Mouse (Mus musculus): Measurements from ENCODE around the gene Rhbdf1. TPM values are rescaled to one million over a fixed set of nuclear protein-coding genes. Genes with fewer than 3 reads are reported as not detected.
A peak's percentile ranks its signal among the peaks of the same experiment; 100 is the strongest.

Gene Rhbdf1
- polyA plus RNA-seq, 1 experiment, result 33.3 TPM

- TF ChIP-seq POLR2A (IDR thresholded peaks at IDR 0.05; ENCODE audit: insufficient read depth, low read length) (no peak), EP300 (IDR thresholded peaks at IDR 0.05; ENCODE audit: insufficient read depth, low read depth, low read length) (no peak), CTCF (IDR thresholded peaks at IDR 0.05; ENCODE audit: low read depth, low read length) (no peak)
- no peaks in the 10 kb centered on the region for H3K27me3 ChIP-seq (ENCODE audit: control insufficient read depth, insufficient read depth, low read length, poor library complexity, severe bottlenecking)
- no peak overlapping the region for H3K9ac ChIP-seq (ENCODE audit: low read depth, poor library complexity, severe bottlenecking)
- peaks cover 3% of the 10 kb centered on the region for H3K4me1 ChIP-seq (ENCODE audit: control insufficient read depth, insufficient read depth, low read length)
- no peak overlapping the region for H3K27ac ChIP-seq (ENCODE audit: insufficient read depth, low read length)
- H3K36me3 ChIP-seq (ENCODE audit: control insufficient read depth, insufficient read depth, low read length, poor library complexity, severe bottlenecking), result peaks cover 5% of the 10 kb centered on the region; the same call in 1 of the 2 replicates
- no peaks in the 10 kb centered on the region for H3K9me3 ChIP-seq (replicated peaks; ENCODE audit: control insufficient read depth, insufficient read depth, low read length, poor library complexity, severe bottlenecking)
- no peak overlapping the region for H3K4me3 ChIP-seq (ENCODE audit: low read depth, low read length)
Observed at GRCm38 (mm10) chr11:32243205-32243955, 21.3 kb upstream of the Rhbdf1 start.

GRCm38 (mm10) chr11:32242209-32242608 lies 20.1 kb upstream of the Rhbdf1 start:
- 0 out of 2 replicates have a peak, but pooled peaks cover 2% of the 10 kb centered on the region for H3K36me3 ChIP-seq (ENCODE audit: control insufficient read depth, insufficient read depth, low read length, poor library complexity, severe bottlenecking)
- TF ChIP-seq POLR2A (IDR thresholded peaks at IDR 0.05; ENCODE audit: insufficient read depth, low read length) (no peak), CTCF (IDR thresholded peaks at IDR 0.05; ENCODE audit: low read depth, low read length) (no peak), EP300 (IDR thresholded peaks at IDR 0.05; ENCODE audit: insufficient read depth, low read depth, low read length) (no peak)

GRCm38 (mm10) chr11:32241391-32241790 lies 19.3 kb upstream of the Rhbdf1 start:
- H3K9ac ChIP-seq (ENCODE audit: low read depth, poor library complexity, severe bottlenecking), result no peak overlapping the region
- H3K4me3 ChIP-seq (ENCODE audit: low read depth, low read length), result no peak overlapping the region
- TF ChIP-seq POLR2A (IDR thresholded peaks at IDR 0.05; ENCODE audit: insufficient read depth, low read length), result no peak
- no peak for TF ChIP-seq EP300 (IDR thresholded peaks at IDR 0.05; ENCODE audit: insufficient read depth, low read depth, low read length)
- no peak for TF ChIP-seq CTCF (IDR thresholded peaks at IDR 0.05; ENCODE audit: low read depth, low read length)
- H3K27ac ChIP-seq (ENCODE audit: insufficient read depth, low read length), result no peak overlapping the region
- H3K4me1 ChIP-seq (ENCODE audit: control insufficient read depth, insufficient read depth, low read length), result peaks cover 3% of the 10 kb centered on the region
- H3K9me3 ChIP-seq (replicated peaks; ENCODE audit: control insufficient read depth, insufficient read depth, low read length, poor library complexity, severe bottlenecking), result no peaks in the 10 kb centered on the region
- H3K36me3 ChIP-seq (ENCODE audit: control insufficient read depth, insufficient read depth, low read length, poor library complexity, severe bottlenecking), result no peaks in the 10 kb centered on the region
- no peaks in the 10 kb centered on the region for H3K27me3 ChIP-seq (ENCODE audit: control insufficient read depth, insufficient read depth, low read length, poor library complexity, severe bottlenecking)

More at GRCm38 (mm10) chr11:32242209-32242608, 20.1 kb upstream of the Rhbdf1 start:
- Histone ChIP-seq H3K4me1 (ENCODE audit: control insufficient read depth, insufficient read depth, low read length) (peaks cover 3% of the 10 kb centered on the region), H3K27ac (ENCODE audit: insufficient read depth, low read length) (no peak overlapping the region), H3K9ac (ENCODE audit: low read depth, poor library complexity, severe bottlenecking) (no peak overlapping the region), H3K9me3 (replicated peaks; ENCODE audit: control insufficient read depth, insufficient read depth, low read length, poor library complexity, severe bottlenecking) (no peaks in the 10 kb centered on the region), H3K27me3 (ENCODE audit: control insufficient read depth, insufficient read depth, low read length, poor library complexity, severe bottlenecking) (no peaks in the 10 kb centered on the region), H3K4me3 (ENCODE audit: low read depth, low read length) (no peak overlapping the region)

GRCm38 (mm10) chr11:32238093-32238860 lies 16.2 kb upstream of the Rhbdf1 start:
- Histone ChIP-seq H3K9ac (ENCODE audit: low read depth, poor library complexity, severe bottlenecking) (no peak overlapping the region), H3K27ac (ENCODE audit: insufficient read depth, low read length) (no peak overlapping the region), H3K4me1 (ENCODE audit: control insufficient read depth, insufficient read depth, low read length) (no peaks in the 10 kb centered on the region), H3K9me3 (replicated peaks; ENCODE audit: control insufficient read depth, insufficient read depth, low read length, poor library complexity, severe bottlenecking) (no peaks in the 10 kb centered on the region), H3K4me3 (ENCODE audit: low read depth, low read length) (no peak overlapping the region), H3K36me3 (ENCODE audit: control insufficient read depth, insufficient read depth, low read length, poor library complexity, severe bottlenecking) (no peaks in the 10 kb centered on the region; the same call in 1 of the 2 replicates), H3K27me3 (ENCODE audit: control insufficient read depth, insufficient read depth, low read length, poor library complexity, severe bottlenecking) (no peaks in the 10 kb centered on the region)
- TF ChIP-seq EP300 (IDR thresholded peaks at IDR 0.05; ENCODE audit: insufficient read depth, low read depth, low read length) (no peak), POLR2A (IDR thresholded peaks at IDR 0.05; ENCODE audit: insufficient read depth, low read length) (no peak), CTCF (IDR thresholded peaks at IDR 0.05; ENCODE audit: low read depth, low read length) (peak; percentile 95)

GRCm38 (mm10) chr11:32237411-32237795 lies 15.3 kb upstream of the Rhbdf1 start:
- Histone ChIP-seq H3K27me3 (ENCODE audit: control insufficient read depth, insufficient read depth, low read length, poor library complexity, severe bottlenecking) (no peaks in the 10 kb centered on the region), H3K9me3 (replicated peaks; ENCODE audit: control insufficient read depth, insufficient read depth, low read length, poor library complexity, severe bottlenecking) (no peaks in the 10 kb centered on the region), H3K4me1 (ENCODE audit: control insufficient read depth, insufficient read depth, low read length) (no peaks in the 10 kb centered on the region), H3K9ac (ENCODE audit: low read depth, poor library complexity, severe bottlenecking) (no peak overlapping the region), H3K27ac (ENCODE audit: insufficient read depth, low read length) (no peak overlapping the region), H3K4me3 (ENCODE audit: low read depth, low read length) (no peak overlapping the region), H3K36me3 (ENCODE audit: control insufficient read depth, insufficient read depth, low read length, poor library complexity, severe bottlenecking) (peaks cover 1% of the 10 kb centered on the region; the same call in 1 of the 2 replicates)
- TF ChIP-seq POLR2A (IDR thresholded peaks at IDR 0.05; ENCODE audit: insufficient read depth, low read length) (no peak), CTCF (IDR thresholded peaks at IDR 0.05; ENCODE audit: low read depth, low read length) (no peak), EP300 (IDR thresholded peaks at IDR 0.05; ENCODE audit: insufficient read depth, low read depth, low read length) (no peak)
